Mouse (Mus musculus) adrenal gland, adult 18-20 months (tissue): ENCODE results near the gene Cox11. TPM values are rescaled to one million over a fixed set of nuclear protein-coding genes. Genes with fewer than 3 reads are reported as not detected.

ENCODE experiments used
- total RNA-seq, 2 experiments: library from RNA; stranded (reverse); gene quantifications; 1 replicate in 1 of 2; 2 replicates in 1 of 2; pipeline ENCODE4 v1.2.3; 2021

The Cox11 gene
- total RNA-seq, 2 experiments from 2014 or later, result 16.2 to 19.6 TPM

Other genes starting within 250 kb of the Cox11 start
- 10 to 100 TPM in 1 of 2 experiments, 1 to 10 TPM in 1; 8.9 to 14.8 TPM for gene Hlf, start 247.3 kb upstream of the Cox11 start, total RNA-seq
- 1 to 10 TPM; 7.3 TPM for gene Stxbp4, start 89 bp upstream of the Cox11 start, total RNA-seq
- gene Tom1l1, start 50.2 kb downstream of the Cox11 start, total RNA-seq, result 10 to 100 TPM; 24.4 to 52.0 TPM